Mouse (Mus musculus) cerebellum, adult 8-10 months (tissue): ENCODE results near the gene Fsd2.

Experiments used
- DNase-seq: peaks from one replicate; pipeline ENCODE4 v3.0.0; 2022

Fsd2 gene

DNA sequence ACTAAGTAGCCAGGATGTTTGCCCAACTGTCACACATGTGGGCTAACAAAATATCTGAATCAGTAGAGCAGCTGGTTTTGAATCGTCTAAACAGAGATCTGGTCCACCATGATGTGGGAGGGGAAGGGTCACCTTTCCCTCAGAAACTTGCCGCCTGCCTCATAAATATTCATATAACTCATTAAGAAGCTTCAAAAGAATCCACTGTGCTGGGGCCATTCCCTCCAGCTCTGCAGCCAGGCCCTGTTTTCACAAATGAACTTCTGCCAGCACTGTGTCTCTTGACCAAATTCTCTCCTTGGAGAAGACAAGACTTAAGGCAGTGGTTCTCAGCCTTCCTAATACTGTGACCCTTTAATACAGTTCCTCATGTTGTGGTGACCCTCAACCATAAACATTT, 27.2 kb downstream of the Fsd2 start:
- no peak for DNase-seq

DNA sequence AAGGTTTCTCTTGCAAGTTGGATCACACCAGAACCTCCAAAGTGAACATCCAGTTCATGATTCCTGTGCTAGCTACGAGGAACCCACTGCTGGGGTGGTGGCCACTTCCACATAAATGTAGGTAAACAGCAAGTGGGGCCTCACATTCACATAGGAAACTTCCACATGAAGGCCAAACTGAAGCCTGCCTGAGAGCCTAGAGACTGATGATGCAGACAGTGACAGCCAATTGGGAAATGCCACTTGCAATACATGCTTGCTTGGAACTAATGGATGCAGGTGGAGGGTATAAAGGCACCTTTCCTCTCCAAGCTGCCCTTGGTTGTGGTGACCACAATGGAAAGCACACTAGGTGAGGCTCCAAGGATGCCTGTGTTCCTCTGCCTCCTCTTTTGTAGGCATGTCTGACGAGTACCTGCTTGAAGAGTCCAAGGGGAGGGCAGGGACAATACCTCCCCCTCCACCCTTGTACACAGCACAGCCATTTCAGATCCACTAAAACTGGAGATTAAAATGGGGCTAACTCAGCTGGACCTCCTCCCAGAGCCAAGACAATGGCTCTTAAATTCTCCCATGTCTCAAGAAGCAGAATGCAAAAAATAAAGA, 28.6 kb downstream of the Fsd2 start:
- DNase-seq = no peak

DNA sequence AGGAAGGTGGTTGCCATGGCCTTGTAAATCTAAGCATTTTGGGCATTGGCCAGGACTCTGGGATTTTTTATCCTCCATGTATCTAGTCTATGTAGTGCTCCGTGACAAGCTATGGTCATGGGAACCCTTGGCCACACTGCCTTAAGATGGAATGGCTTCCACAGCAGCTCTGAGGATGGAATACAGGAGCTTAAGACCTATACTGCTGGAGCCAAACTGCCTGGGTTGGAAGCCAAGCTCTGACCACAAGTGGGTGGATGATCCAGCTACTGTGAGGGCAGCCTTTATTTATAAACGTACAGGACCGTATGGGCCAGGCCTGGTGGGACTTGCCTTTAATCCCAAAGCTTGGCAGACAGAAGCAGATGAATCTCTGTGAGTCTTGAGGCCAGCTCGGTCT, 30.3 kb downstream of the Fsd2 start:
- DNase-seq = no peak

DNA sequence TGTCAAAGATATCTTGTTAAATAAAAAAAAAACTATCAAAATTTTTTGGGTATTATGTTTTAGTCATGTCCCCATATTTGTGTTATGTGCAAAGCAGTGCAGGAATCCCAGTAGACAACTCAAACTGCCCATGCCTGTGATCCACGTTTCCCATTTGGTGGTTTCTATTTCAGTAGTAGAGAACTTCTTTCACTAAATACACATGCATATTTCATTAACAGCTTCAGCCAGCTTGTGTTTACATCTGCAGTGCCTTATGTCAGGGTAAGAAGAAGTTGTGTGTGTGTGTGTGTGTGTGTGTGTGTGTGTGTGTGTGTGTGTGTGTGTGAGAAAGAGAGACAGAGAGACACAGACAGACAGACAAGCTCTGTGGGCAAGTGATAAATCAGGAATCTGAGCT, 35.3 kb downstream of the Fsd2 start:
- no peak for DNase-seq

DNA sequence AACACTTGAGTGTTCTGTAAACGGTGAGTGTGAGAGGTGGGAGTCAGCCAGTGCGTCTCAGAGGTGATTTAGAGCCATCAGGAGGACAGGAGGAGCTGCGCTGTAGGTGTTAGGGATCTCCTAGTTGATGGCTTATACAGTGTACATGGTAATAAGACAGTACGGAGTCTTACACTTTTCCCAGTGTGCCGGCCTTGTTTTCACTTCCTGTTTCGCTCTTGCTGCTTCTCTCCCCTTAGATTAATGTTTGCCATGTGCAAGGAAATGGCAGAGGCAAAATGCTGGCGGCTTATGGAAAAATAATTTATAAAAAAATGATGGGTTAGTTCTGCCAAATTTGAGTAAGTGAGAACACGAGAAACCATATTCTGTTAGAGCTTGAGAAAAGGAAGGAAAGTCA, 37.8 kb downstream of the Fsd2 start:
- no peak for DNase-seq

DNA sequence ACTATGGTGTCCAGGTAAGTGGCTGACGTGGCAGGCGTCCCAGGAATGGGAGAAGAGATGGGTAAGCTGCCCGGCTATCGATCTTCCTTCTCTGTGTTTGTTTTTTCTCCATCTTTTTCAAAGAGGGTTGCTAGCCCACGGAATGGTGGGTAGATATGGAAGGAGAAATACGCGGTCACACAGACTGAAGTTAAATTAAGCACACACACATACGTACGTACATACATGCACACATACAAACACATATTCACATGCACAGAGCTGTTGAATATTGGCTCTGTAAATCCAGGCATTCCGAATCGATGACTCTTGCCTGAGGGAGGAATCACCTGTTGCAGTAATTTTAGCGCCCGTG, 43.1 kb downstream of the Fsd2 start:
- no peak for DNase-seq

DNA sequence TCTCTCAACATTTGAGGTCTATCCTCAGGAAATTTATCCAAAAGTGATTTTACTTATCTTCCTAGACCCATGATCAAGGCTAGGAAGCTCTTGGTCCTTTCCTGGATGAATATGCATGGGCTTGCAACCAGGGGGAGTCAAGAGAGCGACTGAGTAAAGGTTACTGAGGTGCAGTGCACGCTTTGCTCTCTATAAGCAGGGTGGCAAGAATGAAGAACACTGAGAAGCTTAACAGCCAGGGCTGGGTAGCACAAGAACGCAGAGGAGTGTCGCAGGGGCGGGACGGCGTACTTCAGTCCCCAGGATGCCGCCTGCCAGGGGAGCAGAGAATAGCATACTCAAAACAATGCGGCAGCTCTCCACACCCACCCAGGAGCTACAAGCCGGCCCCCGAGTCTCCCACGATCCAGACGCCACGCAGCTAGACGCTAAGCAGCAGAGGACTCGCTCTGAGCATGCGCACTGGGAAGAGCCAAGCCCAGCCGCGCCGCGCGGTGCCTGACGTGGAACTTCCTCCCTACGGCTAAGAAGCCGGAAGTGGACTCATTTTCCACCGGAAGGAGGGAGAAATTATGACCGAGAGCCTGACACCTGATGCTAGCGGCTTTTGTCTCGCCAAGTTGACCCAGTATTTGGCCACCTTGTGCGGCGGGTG, 43.6 kb downstream of the Fsd2 start:
- peak; percentile 85 for DNase-seq

DNA sequence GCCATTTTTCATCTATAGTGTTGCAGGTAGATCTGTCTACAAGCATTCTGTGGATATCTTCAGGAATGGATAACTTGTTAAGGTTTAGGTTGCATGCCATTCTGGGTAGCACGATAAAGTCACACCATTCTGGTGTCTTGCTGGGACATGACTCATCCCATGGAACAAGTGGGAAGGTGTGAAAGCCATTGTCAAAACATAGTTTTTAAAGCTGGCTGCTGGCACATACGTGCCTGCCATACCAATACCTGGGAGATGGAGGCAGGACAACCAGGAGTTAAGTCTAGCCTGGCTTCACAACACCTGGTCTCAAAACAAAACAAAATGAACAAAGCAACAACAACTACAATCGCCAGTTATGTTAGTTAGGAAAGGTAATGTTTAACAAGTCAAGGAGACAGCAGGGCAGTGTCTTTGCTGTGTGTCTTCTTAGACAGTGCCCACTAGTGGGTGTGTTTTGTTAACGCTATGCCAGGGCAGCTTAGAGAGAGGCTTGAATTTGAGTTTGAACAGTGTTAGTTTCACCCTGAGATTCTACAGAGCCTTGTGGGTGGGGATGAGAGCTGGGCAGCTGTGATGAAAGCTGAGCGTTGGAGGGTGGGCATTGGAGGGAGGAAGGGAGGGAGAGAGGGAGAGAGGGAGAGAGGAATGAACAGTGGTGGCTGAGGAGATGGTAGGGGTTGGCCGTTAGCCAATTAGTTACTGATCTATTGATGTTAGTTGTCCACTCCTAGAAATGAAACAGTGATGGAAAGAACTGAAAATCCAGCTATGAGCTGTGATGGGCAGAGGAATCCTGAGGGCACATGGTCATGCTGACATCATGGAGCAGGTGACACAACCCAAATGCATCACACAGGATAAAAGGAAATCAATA, 50.4 kb downstream of the Fsd2 start:
- DNase-seq = no peak

DNA sequence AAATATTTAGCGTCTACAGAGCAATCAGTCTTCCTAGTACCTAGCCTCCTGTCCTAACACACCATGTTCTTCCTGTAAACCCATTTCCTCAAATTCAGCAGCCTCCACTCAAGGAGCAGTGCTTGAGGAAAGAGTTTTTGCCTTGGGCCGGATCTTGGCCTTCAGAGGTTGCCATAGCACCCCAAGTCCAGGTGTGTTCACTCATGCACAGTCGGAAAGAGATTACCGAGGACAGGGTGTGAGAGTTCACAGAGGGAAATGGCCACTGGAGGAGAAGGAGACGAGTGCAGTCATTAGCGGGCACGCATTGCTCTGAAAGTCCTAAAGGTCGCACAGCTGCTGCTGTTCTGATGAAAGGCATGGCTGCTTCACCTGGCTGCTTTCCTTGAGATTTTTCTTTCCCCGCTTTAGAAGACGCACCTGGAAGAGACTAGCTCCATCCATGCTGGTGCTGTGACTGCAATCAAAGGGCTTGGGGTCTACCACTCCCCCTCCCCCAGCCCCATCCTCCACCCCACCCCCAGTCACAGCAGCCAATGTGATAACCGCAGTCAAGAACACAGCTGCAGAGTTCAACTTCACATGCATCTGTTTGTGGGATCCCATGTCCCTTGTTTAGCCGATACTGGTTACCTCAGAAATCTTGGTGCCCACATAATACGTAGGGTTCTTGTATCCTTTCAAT, 51.7 kb downstream of the Fsd2 start:
- DNase-seq = no peak

DNA sequence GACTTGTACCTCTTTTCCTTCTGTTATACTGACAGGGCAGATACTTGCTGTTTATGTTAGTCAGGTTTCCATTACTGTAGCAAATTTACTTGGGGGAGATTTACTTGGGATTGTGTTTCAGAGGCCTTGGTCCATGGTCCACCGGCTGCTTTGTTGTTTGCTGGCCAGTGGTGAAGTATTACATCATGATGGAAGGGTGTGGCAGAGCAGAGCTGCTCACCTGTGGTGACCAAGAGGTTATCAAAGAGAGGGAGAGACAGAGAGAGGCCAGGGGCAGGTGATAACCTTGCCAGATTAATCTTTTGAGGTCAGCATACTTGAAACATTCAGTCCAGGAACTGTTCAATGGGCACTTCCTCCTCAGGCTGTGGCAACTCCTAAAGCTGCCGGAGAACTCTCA, 65.7 kb downstream of the Fsd2 start:
- no peak for DNase-seq

DNA sequence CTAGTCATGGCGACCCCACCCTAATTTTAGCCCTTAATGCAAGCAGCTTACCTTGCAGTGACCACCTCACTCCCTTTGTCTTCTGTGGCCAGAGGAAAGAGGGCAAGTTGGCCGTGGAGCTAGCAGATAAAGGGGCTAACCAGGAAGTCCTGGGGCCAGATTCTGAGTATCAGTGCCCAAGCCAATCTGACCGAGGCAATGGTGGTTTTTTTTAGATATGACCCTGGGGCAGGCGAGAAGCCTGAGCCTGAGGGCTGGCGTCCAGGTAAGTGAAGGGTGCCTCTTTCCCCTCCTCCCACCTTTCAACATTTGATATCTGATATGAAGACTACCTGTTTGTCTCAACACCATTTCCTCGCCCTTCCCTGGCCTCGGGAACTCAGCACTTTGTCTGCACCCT, 68.6 kb downstream of the Fsd2 start, which contains the start of gene BC048679:
TSS of gene BC048679 (minus strand) at position 101 of the 400 bp plus-strand sequence.
- no peak for DNase-seq

DNA sequence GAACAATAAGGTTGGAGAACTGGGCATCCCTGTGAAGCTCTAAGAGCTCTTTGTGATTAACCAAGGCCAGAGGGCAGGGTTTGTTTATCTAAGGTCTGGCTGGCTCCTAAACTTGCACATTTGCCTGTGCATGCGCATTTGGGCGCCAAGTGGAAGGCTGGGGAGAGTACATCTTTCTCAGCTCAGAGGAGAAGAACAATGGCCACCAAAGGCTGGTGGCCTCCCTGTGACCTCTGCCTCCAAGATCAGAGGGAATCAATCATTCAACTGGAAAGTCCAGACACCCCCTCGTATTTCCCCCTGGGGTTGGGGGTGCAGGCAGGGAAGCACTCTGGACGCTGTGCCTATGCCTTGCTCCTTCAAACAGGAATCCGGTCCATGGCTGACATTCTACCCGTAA, 69.6 kb downstream of the Fsd2 start:
- DNase-seq = no peak

DNA sequence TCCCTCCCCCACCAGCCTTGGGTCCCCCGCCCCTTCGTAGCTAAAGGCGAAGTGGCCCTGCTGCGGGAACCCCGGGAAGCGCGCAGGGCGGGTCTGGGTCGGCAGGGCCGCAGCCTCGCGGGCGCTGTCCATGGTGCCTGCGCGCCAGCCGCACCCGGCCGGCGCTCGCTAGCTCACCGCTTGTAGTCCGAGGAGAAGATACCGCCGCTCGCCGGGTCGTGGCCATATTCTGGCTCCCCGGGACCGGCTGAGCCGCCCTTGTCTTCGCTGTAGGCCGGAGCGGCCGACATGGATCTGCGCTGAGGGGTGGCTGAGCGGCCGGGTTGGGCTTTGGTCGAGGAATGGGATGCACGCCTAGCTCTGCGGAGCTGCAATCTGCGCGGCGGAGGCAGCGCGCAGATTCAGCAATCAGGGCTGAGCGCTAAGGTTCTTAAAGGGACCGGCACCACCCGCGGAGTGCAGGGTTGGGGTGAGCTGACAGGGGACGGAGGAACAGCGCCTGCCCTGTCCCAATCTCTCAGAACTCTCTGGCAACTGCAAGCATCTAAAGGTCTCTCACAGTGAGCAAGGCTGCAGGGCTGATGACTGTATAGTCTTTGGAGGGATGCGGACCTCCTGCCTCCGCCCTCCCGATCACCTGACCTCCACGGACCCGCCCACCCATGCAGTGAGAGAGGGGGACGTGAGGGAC, 73.3 kb downstream of the Fsd2 start, which contains the start of gene Ap3b2:
TSS of gene Ap3b2 (minus strand) at position 595 of the 691 bp plus-strand sequence.
- peak; percentile 77 for DNase-seq

DNA sequence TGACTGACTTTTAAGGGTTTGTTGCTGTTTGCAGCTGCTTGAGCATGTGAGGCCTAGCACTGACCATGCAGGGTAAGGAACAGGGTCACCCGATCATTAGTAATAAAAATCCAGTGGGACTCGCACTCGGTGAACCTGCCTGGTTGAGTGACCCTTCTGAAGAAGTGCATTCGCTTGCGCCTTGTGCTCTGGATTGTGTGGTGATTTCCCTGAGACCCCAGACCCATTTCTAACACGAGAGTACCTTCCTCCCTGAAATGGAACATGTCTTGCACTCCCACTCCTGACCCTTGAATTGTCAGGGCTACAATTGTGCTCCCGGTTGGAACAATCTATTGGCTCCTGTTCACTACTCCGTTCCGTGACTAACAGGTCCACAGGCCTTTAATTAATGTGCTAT, 74.1 kb downstream of the Fsd2 start:
- no peak for DNase-seq

DNA sequence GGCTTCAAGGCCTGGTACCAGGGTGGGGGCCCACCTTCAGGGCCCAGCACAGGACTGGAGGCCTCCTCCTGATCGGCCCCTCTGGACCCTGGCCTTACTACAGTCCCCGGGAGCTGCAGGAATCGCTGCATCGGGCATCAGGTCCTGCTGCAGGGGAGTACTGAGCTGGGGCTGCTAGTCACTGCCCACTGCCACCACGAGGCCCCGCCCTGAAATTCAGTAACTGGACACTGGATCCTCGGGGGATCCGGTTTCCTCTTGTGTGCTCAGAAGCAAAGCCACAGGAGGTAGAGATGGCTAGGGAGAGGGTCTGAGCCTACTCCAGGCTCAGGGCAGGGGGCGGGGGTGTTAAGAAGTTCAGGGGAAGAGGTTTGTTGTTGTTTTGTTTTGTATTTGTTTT, 77.1 kb downstream of the Fsd2 start:
- no peak for DNase-seq
